Mouse (Mus musculus) left cerebral cortex, postnatal 14 days (tissue): ENCODE measurements around the gene Sox6. TPM values are rescaled to one million over a fixed set of nuclear protein-coding genes. Genes with fewer than 3 reads are reported as not detected.

Source experiments
- DNase-seq, 2 experiments: peaks; one replicate each; pipeline ENCODE4 v3.0.0; 2021 to 2022; ENCODE audit warnings: low spot score in 2 of 2, mixed read lengths in 1 of 2
- intact Hi-C: fragments of 180-260 bp; cut with DNase I; formaldehyde crosslinking; loops from one replicate; pipeline ENCODE4 v1.15.1; 2025
- total RNA-seq, 2 experiments: library from RNA; stranded (reverse); gene quantifications; 2 replicates each; pipeline ENCODE4 v1.2.3; 2021

Sox6 gene
- total RNA-seq, 2 experiments from 2014 or later = 32.7 to 39.9 TPM

DNA sequence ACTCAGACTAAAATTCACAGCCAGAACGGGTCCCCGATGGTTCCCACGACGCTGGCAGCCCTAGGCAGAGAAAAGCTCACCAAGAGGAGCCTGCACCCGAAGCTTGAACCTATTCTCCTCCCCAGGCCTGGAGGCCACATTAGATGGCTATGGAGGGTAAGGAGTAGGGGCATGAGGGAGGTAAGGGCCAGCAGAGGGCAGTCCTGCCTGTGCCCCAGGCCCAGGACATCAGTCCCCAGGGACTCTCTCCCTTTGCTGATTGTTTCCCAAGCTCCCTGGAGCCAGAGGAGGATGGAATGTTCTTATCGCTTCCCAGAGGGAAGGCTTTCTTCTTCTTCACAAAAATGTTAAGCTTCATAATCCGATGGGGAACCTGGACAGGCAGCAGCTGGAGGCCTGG lies 615.8 kb downstream of the Sox6 start:
- DNase-seq = no peak
- intact Hi-C loops = no loop called here

DNA sequence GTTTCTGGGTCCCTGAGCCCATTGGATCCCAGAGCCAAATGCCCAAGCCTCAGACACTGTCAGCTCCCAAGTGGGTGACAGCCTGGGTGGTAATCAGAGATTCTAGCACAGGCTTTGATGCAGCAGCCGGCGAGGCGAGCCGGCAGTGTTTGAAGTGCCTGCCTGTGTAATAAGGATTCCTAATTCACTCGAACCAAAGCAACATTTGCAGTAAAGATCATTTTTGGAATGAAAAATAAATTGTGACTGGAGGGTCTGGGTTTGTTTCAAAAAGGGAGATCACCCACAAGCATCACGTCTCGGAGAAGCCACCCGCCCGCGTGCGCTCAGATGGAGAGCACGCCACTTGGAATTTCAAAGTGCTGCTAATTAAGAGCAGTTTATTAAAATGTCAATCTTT lies 617.6 kb downstream of the Sox6 start:
- intact Hi-C loops = no loop called here
- peak in 1 of 2 experiments; percentile 9 for DNase-seq

Other genes starting within 250 kb of the Sox6 start
- gene 1110004F10Rik, start 601 bp upstream of the Sox6 start, total RNA-seq = 100 to 1,000 TPM; 107 to 114 TPM
- 1 to 10 TPM; 3.1 to 3.6 TPM for gene Gm4353, start 45.8 kb upstream of the Sox6 start, total RNA-seq